Mouse (Mus musculus) testis, postnatal 10 days (tissue): ENCODE results near the gene Rtcb.
A peak's percentile ranks its signal among the peaks of the same experiment; 100 is the strongest.

Source experiments
- DNase-seq: peaks from one replicate; pipeline ENCODE4 v3.0.0; 2021; ENCODE audit warnings: low spot score

Rtcb gene

GRCm38 (mm10) chr10:85936280-85936965 is 21.2 kb downstream of the Rtcb start:
- DNase-seq: no peak

DNA sequence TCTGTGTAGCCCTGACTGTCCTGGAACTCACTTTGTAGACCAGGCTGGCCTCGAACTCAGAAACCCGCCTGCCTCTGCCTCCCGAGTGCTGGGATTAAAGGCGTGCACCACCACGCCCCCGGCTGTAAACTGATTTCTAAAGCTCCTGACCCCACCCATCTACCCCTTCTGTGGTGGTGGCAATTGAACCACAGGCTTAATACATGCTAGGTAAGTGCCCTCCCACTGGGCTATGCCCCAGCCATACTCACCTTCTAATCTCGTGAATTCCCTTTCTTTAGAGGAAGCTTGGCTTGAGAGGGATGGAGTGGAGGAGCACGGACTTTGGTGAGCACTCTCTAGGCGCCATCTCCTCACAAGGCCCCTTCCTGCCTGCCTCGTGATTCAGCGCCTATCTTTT is 27.7 kb downstream of the Rtcb start:
- DNase-seq: no peak

- no peak for DNase-seq
These were observed 28.4 kb downstream of the Rtcb start for GRCm38 (mm10) chr10:85929208-85929591.

DNA sequence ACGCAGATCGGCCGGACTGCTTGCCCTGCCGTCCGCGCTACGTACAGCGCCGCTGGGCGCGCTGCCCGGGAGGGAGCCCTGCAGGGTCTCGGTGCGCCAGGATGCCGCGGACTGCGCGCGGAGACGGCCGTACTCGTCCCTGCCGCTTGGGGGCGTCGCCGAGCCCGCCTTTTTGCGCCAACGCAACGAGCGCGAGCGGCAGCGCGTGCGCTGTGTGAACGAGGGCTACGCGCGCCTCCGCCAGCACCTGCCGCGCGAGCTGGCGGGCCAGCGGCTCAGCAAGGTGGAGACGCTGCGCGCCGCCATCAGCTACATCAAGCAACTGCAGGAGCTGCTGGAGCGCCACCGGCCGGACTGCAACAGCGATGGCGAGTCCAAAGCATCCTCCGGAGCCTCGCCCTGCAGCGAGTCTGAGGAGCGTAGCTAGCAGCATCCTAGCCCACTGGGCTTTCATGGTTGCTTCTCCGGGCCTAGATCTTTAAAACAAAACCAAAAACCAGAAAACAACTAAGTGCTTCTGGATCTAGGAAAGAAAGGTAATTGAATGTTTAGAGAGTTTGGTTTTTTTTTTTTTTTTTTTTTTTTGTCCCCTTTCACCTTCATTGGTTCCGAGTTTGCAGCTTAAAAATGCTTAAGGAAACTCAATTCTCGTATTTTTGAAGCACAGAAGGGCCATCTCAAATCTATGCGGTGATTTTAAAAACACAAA is 29.0 kb downstream of the Rtcb start:
- peak; percentile 78 for DNase-seq

GRCm38 (mm10) chr10:85927676-85928445 is 29.8 kb downstream of the Rtcb start, which contains the start of gene Ascl4:
Gene Ascl4, plus strand, starts transcription at chr10:85927681.
- DNase-seq: no peak

DNA sequence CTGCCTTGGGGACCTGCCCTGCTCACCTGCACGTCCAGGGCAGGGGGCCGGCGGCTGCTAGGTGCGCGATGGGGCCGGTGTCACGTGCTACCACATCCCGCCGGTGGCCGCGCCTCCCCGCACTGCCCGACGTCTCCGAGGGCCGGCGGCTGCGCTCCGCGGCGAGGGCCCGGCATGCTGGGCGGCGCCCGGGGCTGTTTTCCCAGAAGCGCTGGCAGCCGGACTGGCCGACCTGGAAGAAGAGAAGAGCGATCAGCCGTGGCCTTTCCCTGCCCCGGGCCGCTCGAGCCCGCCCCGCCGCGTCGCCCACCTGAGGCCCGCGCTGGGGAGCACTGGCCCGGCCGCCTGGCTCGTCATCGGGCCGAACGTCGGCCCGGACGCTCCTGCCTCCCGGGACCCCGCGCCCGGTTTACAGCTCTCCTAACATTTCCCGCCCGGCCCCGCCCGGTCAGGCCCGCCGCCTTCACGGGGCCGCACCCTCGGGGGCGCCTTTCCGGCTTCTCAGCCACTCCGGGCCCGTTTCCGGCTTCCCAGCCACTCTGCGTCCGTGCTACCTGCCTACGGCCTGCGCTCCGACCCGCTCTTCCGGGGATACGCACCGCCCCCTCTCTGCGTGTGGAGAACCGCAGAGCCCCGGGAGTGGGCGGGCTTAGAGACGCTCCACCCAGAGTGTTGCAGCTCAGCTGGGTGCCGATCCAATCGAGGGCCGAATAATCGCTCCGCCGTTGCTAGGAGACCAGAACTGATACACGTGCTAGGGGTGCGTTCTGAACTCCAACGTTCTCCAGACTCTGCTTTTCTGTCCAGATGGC is 40.9 kb downstream of the Rtcb start, which contains the start of gene Prdm4:
Gene Prdm4 (minus strand): TSS at position 645 of the 812 bp plus-strand sequence.
- DNase-seq: peak; percentile 98
